Mouse (Mus musculus) spleen, postnatal 10 days (tissue): ENCODE data around the gene Ubqln3.

Experiments
- DNase-seq, 2 experiments: peaks; one replicate each; pipeline ENCODE4 v3.0.0; 2021 to 2022; ENCODE audit warnings: low spot score in 2 of 2

The Ubqln3 gene

DNA sequence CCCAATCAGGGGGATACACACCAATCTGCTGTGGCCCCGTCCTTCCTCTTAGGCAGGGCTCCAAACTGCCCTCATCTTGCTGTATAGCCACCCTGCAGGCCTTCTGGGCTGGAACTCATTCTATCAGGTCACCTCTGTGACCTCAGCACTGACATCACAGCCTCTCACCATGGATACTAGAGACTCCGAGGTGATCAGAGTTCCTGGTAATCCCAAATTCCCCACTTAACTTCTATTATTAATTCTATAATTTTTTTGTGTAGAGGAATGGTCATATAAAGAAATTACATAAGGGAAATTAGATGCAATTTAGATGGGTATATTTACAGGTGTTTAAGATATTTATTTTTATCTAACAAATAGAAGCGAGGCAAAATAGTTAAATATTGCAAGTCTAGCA, at the start of gene Ubqln3:
Gene Ubqln3, minus strand, starts transcription at position 101 of the 400 bp plus-strand sequence.
- DNase-seq: no peak

- no peak for DNase-seq
These were observed 48.2 kb upstream of the Ubqln3 start for GRCm38 (mm10) chr7:104191275-104191674.

DNA sequence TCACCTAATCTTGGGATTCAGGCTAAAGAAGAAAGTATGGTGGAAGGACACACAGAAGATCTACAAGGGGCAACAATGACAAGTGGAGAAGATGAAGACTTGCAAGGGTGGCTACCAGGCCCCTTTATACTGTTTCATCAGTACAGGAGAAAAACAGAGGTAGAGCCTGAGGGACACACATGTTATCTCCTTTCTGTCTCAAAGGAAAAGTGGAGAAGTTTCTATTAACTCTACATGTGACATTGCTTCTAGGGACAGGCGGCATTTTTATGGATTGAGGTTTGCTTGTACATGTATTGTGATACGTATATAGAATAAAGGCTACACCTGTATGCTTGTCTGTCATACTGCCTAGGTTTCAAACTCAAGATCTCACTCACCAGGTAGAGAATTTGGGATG, 40.2 kb upstream of the Ubqln3 start, which contains the start of gene Olfr648:
Gene Olfr648, minus strand, starts transcription at position 101 of the 400 bp plus-strand sequence.
- DNase-seq: no peak

GRCm38 (mm10) chr7:104179074-104179473, 36.0 kb upstream of the Ubqln3 start:
- DNase-seq: no peak

- no peak for DNase-seq
These were observed 35.5 kb upstream of the Ubqln3 start for GRCm38 (mm10) chr7:104178422-104179054.

DNA sequence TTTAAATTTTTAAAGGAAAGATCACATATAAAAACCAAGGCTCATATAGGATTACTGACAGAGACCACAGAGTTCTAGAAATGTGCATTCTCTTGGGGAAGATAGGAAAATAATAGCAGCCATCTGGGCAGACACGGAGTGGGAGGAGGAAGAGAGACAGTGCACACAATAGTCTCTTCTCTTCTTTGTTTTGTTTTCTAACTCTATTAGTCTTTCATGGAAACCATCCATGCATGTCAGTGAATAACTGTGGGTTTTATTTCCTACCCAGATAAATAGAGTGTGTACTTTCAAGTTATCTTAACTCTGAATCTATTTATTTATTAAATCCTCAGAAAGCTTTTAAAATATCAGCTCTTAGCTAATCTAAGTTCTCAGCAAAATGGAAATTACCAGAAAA, 32.0 kb upstream of the Ubqln3 start:
- DNase-seq: no peak

DNA sequence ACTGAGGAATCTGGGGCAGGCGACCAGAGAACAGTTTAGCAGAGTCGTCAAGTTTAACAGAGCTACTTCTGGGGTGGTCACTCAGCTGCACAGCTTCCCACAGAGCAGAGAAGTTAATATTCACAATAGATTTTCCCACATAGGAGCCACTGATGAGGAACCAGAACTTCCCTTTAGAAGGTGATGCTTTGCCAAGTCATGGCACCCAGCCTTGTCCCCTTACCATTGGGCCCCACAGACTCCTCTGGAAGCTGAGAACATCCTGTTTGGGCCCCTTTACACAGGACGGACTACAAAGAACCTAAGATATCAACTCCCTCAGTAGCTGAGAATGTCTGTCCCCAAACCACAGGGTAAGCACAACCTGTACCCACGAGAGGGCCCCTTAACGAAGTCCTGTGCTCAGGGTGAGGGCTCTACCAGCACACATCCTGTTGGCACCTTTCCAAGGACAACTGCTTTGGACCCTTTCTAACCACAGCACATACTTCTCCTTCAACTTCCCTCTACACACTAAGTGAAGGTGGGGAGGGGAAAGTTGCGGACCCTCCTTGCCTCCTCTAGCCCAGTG, 26.6 kb upstream of the Ubqln3 start:
- DNase-seq: no peak

- no peak for DNase-seq
These were observed 24.0 kb upstream of the Ubqln3 start for GRCm38 (mm10) chr7:104167105-104167504.

GRCm38 (mm10) chr7:104150456-104150855, 7.4 kb upstream of the Ubqln3 start, which contains the start of gene Ubqlnl:
TSS of gene Ubqlnl (minus strand) at chr7:104150556.
- DNase-seq: no peak

DNA sequence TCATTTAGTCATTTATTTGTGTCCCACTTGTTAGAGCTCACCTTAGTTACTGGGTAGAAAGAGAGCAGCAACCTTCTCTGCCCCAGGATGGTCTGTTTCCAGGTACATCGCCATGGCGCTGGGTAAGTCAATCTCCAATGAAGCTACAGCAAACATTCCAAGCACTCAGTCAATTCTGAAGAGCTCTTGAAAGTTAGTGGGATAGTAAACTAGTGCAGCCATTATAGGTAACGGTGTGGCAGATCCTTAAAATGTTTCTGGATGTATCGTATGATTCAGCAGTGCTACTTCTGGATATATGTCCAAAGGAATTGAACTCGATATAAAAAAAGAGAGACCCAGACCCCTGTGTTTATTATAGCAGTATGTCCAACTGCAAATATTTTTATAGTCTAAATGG, 5.8 kb downstream of the Ubqln3 start, which contains the start of gene Olfr643:
Gene Olfr643, minus strand, starts transcription at position 101 of the 400 bp plus-strand sequence.
- no peak for DNase-seq

DNA sequence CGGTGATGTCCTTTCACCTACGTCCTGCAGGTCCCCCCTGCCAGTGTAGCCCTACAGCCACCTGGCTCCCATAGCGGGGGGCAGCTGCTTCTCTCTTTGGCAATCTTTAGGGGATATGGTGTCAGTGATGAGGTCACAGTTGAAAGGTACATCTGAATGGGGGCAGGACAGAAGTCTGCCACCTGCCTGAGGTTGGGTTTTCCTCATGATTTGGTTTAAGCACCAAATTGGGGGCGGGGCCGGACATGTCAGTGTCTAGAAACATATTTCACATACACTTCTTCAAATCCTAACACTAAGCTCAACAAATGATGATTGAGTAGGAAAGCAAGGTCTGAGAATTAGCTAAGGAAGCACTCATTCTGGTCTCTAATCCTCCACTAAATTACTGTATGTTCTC, 13.4 kb downstream of the Ubqln3 start, which contains the start of gene Ubqln5:
Gene Ubqln5, minus strand, starts transcription at position 101 of the 400 bp plus-strand sequence.
- DNase-seq: no peak

- DNase-seq: no peak
These were observed 38.4 kb downstream of the Ubqln3 start, which contains the start of gene Olfr646 for GRCm38 (mm10) chr7:104104757-104104972. TSS of gene Olfr646 (plus strand) at chr7:104104873.

DNA sequence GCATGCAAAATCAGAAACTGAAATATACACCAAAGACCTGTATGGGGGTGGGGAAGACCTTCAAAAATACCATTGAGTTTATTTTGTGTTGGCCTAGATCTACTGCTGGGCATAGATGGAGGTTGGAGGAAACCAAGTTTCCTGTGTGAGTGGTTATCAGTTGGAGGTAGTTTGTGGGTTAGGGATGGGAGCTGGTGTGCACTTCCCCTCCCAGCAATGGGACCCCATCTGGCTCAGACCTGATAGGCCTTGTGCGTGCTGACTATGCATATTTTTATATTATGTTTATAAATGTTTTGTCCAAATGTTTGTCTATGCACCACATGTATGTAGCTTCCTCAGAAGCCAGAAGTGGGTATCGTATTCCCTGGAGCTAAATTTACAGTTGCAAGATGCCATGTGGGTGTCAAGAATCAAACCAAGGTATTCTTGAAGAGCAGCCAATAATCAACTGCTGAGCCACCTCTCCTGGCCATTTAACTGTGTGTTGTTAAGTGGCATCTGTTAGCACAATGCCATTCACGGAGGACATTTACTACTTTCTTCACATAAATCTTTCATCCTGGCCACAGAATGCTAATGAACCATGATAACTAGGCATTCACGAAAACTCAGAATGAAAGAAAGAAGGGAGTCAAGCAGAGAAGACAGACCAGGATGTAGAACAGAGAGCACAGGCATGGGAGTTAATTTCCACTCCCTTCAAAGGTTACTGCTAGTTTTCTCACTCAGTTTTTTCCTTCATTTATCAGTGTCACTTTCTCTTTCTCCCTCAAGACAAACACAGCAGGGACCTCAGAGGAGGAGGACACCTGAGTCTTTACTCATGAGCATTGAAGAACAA, 38.9 kb downstream of the Ubqln3 start:
- no peak for DNase-seq
